Mouse (Mus musculus) intestine, embryonic 16.5 days (tissue): ENCODE results near the gene Gvin1. TPM values are rescaled to one million over a fixed set of nuclear protein-coding genes. Genes with fewer than 3 reads are reported as not detected.
"Not testable (repeated sequence)": the region's sequence is repeated elsewhere in the genome, so short reads cannot be mapped to it uniquely, and the experiment has no call there.

Source experiments
- ATAC-seq: fragments of 200-750 bp; cut with Nextera tagmentation; 2 replicates; pipeline ENCODE4 v1.8.0; 2017; ENCODE audit warnings: moderate TSS enrichment, moderate library complexity
- H3K27ac ChIP-seq: fragments of 300-500 bp; sonication (generic); 2 replicates; pipeline ENCODE4 v1.5.1; 2014; ENCODE audit warnings: mild to moderate bottlenecking, low read length
- H3K27me3 ChIP-seq: fragments of 300-500 bp; sonication (generic); replicated peaks from 2 replicates; pipeline ENCODE4 v1.6.1; 2014; ENCODE audit warnings: low read length, control low read depth, mixed read lengths; ENCODE audit not compliant: control insufficient read depth, insufficient read depth
- H3K36me3 ChIP-seq: fragments of 300-500 bp; sonication (generic); 2 replicates; pipeline ENCODE4 v1.6.1; 2014; ENCODE audit warnings: low read length, control low read depth; ENCODE audit not compliant: control insufficient read depth, insufficient read depth
- H3K4me1 ChIP-seq: fragments of 300-500 bp; sonication (generic); 2 replicates; pipeline ENCODE4 v1.6.1; 2014; ENCODE audit warnings: low read length, control low read depth, mixed read lengths; ENCODE audit not compliant: control insufficient read depth, insufficient read depth
- H3K4me2 ChIP-seq: fragments of 300-500 bp; sonication (generic); 2 replicates; pipeline ENCODE4 v1.6.1; 2014; ENCODE audit warnings: low read depth, low read length, control low read depth
- H3K4me3 ChIP-seq: fragments of 300-500 bp; sonication (generic); 2 replicates; pipeline ENCODE4 v1.5.1; 2014; ENCODE audit warnings: mild to moderate bottlenecking, low read length
- H3K9ac ChIP-seq: fragments of 300-500 bp; sonication (generic); 2 replicates; pipeline ENCODE4 v1.6.1; 2014; ENCODE audit warnings: low read depth, low read length
- H3K9me3 ChIP-seq: fragments of 300-500 bp; sonication (generic); 2 replicates; pipeline ENCODE4 v1.6.1; 2016; ENCODE audit warnings: low read length, control low read depth; ENCODE audit not compliant: control insufficient read depth
- WGBS: fragments of 180-500 bp; shearing (Covaris S2); extraction: QIAGEN DNeasy Blood & Tissue Kit; methylation state at CpG from one replicate; pipeline ENCODE4 v1.1.7; 2014; 5-methylcytosine and 5-hydroxymethylcytosine counted together
- polyA plus RNA-seq: library from polyadenylated mRNA; unstranded; fragments of >200 nt; fragmentation: Nextera tagmentation; extraction: Ambion mirVana; gene quantifications from 2 replicates; pipeline ENCODE4 v1.2.1, GENCODE M21; 2015

Gvin1 gene
- polyA plus RNA-seq, 1 experiment from 2014 or later: 0.46 TPM

DNA sequence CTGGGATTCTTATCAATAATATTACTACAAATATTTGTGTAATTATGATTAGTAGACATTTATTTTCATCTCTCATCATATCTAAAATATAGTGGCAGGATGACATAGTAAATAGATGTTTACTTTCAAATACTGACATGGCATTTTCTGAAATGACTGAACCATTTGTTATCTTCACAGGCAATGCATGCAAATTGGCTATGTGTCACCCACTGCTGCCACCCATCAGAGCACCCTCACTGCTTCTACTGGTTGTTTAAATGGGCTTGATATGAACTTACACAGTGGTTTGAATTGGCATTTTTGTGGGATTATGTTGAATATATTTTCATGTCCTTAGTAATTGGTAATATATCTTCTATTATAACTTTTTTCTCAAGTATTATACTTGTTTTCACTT, 784 bp upstream of the Gvin1 start:
- H3K36me3 ChIP-seq, H3K4me1 ChIP-seq, H3K27me3 ChIP-seq, H3K9me3 ChIP-seq, ATAC-seq, H3K4me3 ChIP-seq, H3K27ac ChIP-seq, H3K9ac ChIP-seq, H3K4me2 ChIP-seq: not testable (repeated sequence)

DNA sequence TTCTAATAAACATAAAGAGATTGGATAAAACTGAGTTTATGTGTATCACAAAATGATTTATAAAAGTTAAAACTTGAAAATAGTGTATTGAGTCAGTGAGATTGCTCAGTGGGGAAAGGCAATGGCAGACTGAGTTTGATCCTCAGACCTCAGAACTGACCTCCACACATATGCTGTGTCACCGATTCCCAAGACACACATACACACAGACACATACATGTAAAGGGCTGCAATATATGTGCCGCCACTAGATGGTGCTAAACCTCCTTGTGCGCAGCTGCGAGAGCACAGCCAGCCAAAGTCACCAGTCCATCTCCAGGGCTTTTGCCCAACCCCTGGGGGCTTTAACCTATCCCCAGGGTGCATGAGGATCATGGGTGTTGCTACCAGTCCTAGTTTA, 1.4 kb downstream of the Gvin1 start:
- H3K4me2 ChIP-seq, H3K4me1 ChIP-seq, H3K36me3 ChIP-seq, H3K9ac ChIP-seq, H3K27ac ChIP-seq, H3K27me3 ChIP-seq, H3K4me3 ChIP-seq, H3K9me3 ChIP-seq: not testable (repeated sequence)
- WGBS: no CpG with 5 or more reads among the region's 4 CpGs
- ATAC-seq: peak; percentile 62

DNA sequence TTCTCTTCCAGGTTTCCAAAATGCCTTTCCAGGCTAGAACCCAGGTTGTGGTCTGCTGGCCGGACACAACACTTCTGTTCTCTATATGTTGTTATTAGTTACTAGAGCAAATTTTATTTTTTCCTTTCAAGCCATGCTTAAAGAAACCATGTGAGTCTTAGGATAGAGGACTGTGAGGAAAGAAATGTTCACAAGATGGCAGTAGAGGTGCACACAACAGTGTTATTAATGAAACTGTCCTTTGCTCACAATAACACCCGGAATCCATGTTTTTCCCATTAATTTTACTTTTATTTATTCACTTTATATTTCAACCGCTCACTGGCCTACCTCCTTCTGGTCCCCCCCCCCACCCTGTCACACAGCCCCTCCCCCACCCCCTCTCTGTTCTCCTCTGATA, 8.5 kb downstream of the Gvin1 start:
- H3K27ac ChIP-seq, H3K4me1 ChIP-seq, H3K36me3 ChIP-seq, H3K27me3 ChIP-seq, H3K9me3 ChIP-seq, H3K9ac ChIP-seq, H3K4me3 ChIP-seq, H3K4me2 ChIP-seq, ATAC-seq: not testable (repeated sequence)
- 73% methylated on average over 2 of the region's 3 CpGs for WGBS

DNA sequence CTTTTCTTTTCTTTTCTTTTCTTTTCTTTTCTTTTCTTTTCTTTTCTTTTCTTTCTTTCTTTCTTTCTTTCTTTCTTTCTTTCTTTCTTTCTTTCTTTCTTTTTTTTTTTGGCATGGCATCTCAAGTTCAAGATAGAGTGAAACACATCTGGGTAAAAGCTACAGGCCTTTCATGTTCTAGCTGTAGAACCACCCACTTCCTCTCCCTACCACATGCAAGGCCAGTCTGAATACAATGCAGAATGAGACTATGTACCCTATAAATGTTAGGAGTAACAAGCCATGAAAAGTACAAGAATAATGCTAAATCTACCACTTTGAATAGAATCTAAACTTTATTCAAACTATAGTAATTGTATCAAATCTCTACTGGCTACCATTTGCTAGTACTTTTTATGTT, 38.1 kb downstream of the Gvin1 start:
- ATAC-seq, H3K9me3 ChIP-seq, H3K4me1 ChIP-seq, H3K36me3 ChIP-seq, H3K9ac ChIP-seq, H3K4me2 ChIP-seq, H3K27ac ChIP-seq, H3K27me3 ChIP-seq, H3K4me3 ChIP-seq: not testable (repeated sequence)

DNA sequence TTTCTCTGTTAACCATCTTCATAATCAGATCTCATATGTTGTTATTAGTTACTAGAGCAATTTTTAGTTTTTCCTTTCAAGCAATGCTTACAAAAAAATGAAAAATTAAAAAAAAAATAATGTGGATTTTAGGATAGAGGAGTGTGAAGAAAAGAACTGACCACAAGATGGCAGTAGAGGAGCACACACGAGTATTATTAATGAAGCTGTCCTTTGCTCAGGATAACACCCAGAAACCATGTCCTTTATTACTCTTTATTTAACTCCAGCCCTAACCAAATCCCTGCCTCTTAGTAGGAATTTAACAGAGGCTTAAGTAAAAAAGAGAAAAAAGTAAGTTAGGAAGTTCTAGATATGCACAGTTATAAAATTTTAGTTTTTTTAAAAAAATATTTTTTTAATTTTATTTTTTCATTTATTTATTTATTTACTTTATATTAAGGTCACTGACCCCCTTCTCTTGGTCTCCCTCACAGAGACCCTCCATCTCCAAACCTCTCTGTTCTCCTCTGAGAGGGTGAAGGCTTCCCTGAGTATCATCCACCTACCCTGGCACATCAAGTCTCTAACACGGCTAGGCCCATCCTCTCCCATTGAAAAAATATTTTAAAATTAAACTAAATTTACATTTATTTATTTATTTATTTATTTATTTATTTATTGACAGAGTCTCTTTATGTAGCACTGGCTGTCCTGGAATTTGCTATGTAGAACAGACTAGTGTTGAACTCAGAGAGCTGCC, 69.9 kb downstream of the Gvin1 start:
- not testable (repeated sequence) for H3K9me3 ChIP-seq, H3K36me3 ChIP-seq, H3K4me1 ChIP-seq, H3K4me2 ChIP-seq, H3K4me3 ChIP-seq, H3K9ac ChIP-seq, H3K27ac ChIP-seq, H3K27me3 ChIP-seq
- peak; percentile 74 for ATAC-seq
- WGBS: no CpG with 5 or more reads among the region's 2 CpGs

DNA sequence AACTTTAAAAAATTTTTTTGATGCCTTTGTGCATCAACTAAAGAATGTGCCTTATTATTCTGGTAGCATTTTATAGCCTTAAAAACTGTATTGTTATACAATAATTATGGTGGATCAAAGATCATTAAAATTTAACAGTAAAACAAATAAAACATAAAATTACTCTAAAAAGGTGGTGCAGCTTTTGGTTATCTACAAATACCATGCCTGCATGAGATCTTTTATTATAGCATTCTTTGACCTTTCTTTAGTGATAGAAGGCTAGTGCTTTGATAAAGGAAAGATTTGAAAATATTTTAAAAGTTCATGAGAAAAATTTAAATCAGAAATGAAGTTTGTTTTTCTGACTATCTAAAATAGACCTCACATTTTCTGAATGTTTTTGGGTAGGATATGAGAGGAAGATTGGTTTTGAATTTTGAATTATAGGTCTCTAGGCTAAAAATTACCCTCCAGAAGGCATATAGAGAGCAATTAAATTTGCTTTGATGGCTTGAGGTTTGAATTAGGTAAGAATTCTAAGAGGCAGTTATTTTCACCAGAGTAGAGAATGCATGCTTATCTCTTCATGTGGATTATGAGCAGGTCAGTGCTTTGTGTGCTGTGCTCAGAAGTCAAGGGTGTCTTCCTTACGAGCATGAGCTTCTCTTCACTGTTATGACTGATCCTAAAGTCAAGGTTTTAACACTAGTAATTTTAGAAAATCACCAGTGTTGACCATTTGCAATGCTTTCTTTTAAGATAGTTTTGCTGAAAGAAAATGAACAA, 73.8 kb downstream of the Gvin1 start:
- WGBS: no CpG with 5 or more reads among the region's 1 CpGs

DNA sequence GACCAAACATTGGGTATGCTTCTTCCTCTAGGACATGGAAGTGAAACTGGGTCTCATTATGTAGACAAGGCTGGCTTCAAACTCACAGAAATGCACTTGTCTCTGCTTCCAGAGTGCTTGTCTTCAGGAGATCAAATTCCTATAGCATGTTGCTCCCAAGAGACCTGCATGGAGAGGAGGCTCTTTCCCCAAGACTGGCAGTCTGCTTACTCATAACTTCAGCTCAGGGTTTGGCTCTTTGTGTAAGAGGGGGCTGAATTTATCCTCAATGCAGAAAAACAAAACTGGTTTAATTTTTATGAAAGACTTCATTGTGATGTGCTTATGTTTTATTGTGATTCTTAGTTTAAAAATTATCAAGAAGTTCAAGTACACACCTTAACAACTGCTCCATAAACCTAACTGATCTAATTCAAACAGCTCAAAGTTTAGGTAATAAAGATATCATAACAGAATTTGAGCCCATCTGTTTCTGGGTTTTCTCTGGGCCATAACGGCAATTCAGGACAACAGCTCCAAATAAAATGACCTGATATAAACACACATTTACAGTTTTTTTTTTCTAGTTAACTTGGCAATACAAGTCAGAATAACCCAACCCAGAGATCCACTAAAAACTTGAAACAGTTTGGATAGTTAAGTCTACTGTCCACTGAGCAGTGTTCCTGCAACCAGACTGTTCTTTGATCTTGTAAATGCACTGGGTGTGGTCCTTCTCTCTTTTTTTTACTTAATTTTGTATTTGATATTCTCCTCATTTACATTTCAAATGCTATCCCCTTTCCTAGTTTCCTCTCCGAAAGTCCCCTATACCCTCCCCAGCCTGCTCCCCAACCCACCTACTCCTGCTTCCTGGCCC, 97.8 kb downstream of the Gvin1 start:
- H3K4me1 ChIP-seq, H3K36me3 ChIP-seq, H3K9ac ChIP-seq, H3K27ac ChIP-seq, H3K4me3 ChIP-seq, H3K4me2 ChIP-seq, H3K27me3 ChIP-seq, H3K9me3 ChIP-seq: not testable (repeated sequence)
- no CpG with 5 or more reads among the region's 2 CpGs for WGBS
- ATAC-seq: peak; percentile 92

More for the DNA sequence above, 73.8 kb downstream of the Gvin1 start:
- not testable (repeated sequence) for H3K4me1 ChIP-seq, H3K4me3 ChIP-seq, H3K4me2 ChIP-seq, H3K9ac ChIP-seq, H3K9me3 ChIP-seq, H3K27ac ChIP-seq, H3K36me3 ChIP-seq, H3K27me3 ChIP-seq
- ATAC-seq: peak; percentile 72
